Mouse (Mus musculus): ENCODE measurements at regions not wholly inside any gene's neighbourhood (a gene's known extent, or its start where the extent isn't known, plus 50 kb on each side); places are given as distances from the start of the nearest gene placed in this dataset.

DNA sequence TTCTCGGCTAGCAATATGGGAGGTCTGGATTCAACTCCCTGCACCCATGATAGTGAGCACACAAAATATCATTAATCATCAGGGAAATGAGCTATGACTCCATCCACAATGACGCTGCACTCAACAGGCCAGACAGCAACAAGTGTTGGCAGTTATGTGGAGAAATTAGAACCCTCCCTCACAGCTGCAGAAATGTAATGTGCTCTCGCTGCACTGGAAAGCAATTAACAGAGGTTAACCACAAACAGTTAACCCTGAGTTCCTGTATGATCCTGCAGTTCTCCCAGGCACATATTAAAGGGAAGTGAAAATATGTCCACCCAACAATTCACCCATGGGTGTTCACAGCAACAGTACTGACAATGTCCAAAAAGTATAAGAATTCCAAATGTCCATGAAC lies 54.0 kb upstream of the Jade2 start:
- no peak for DNase-seq

DNA sequence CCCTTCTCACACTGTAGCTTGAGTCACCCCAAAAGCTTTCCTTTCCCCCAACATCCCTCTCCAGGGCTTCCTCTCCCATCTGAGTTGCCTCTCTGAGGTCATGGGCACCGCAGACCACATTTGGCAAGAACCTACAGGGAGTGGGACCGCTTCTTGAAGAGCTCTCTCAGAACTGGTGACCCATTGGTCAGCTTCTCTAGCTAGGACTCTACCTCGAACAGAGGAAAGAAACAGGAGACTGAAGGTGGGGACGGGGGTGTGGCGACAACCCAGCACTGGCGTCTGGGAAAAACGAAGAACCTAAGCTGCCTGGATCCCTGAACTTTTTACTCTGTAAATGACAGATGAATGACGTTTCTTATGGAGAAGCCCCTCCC lies 51.8 kb upstream of the Cdkn2aipnl start:
- DNase-seq: no peak

DNA sequence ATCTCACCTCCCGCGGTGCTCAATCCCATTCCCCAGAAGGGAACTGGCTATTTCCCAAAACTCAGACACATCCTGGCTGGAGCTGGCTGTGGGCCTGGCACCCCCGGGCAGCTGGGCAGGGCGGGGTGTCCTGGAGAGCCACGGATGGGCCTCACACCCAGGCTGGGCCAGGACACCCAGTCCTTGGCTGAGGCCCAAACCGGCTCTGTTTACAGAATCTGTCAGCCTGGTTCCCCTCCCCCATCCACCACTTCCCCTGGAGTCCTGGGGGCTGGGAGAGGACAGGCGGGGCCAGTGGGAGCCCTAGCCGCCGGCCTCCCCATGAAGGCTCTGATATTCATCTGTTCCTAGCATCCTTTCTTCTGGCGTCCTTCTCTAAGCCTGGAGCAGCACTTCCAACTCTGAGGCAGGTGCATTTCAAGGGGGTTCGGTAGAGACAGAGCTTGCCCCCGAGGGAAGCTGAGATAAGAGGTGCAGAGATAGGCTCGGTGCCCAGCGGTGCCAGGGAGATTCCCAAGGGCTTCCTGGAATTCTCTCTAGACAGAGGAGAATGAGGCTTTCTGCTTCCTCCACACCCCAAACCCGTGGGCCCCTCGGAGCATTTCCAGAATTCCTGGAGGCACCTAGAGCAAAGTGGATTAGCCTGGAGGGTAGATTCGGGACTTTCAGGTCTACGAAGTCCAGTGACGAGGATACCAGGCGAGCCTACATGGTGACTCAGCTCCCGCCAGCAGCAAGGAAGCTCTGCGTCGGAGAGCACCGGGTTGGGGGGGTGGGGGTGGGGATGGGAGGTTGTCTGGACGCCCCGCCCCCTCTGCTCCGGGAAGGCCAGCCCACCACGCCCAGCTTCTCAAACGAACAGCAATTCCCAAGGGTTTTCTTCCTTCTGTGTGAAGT lies 51.2 kb upstream of the Cdkn2aipnl start:
- peak; percentile 97 for DNase-seq
